In genomic region chr13:98551471-98552020, GRCm38 (mm10) we compare ENCODE assay signal across 20 mouse cellular contexts. TPM values are rescaled to one million over a fixed set of nuclear protein-coding genes. Genes with fewer than 3 reads are reported as not detected.
"Had no signal": no experiment of that assay in that cellular context is flagged by ENCODE, and none has a peak within 500 bp of the region (broad histone marks: within the 10 kb centered on the region; RNA-seq: fewer than 3 reads in every experiment).

No protein-coding gene starts in this region.

- H3K4me1 ChIP-seq: megakaryocyte, embryonic 14.5 days; midbrain, embryonic 13.5 days had no signal

- H3K27ac ChIP-seq: kidney, postnatal 0 days; left cerebral cortex, adult 2 months; liver, embryonic 14.5 days; midbrain, embryonic 10.5 days; midbrain, embryonic 13.5 days had no signal

- H3K4me3 ChIP-seq: left cerebral cortex, adult 2 months; megakaryocyte, embryonic 14.5 days; midbrain, embryonic 10.5 days; midbrain, embryonic 13.5 days had no signal

- H3K9ac ChIP-seq: liver, embryonic 14.5 days; liver, postnatal 0 days; lung, embryonic 14.5 days; midbrain, embryonic 13.5 days had no signal

- H3K9me3 ChIP-seq: midbrain, embryonic 10.5 days; midbrain, embryonic 13.5 days had no signal

- DNase-seq: kidney, adult 9 months; kidney, postnatal 25 days; layer of hippocampus, postnatal 36 days; liver, postnatal 0 days; lung, embryonic 14.5 days; thymus, adult 18-20 months; thymus, postnatal 36 days had no signal

- ATAC-seq: liver, postnatal 0 days; lung, postnatal 0 days; midbrain, embryonic 13.5 days had no signal

- H3K4me2 ChIP-seq: lung, embryonic 14.5 days; midbrain, embryonic 13.5 days had no signal

- H3K36me3 ChIP-seq: midbrain, embryonic 10.5 days; midbrain, embryonic 13.5 days had no signal

- H3K27me3 ChIP-seq: megakaryocyte, embryonic 14.5 days had no signal

RNA-seq across cellular contexts. Expression of gene Gm10320, which starts 59.7 kb away (rescaled TPM):
- total RNA-seq: layer of hippocampus, adult 8-10 months; layer of hippocampus, postnatal 10 days; layer of hippocampus, postnatal 36 days; left cerebral cortex, adult 2 months; left cerebral cortex, postnatal 10 days; left cerebral cortex, postnatal 36 days; midbrain, postnatal 0 days had no signal
- polyA plus RNA-seq: testis, adult 2 months had no signal
